Mouse (Mus musculus) left cerebral cortex, postnatal 25 days (tissue): Measurements from ENCODE around the gene Trappc2l. TPM values are rescaled to one million over a fixed set of nuclear protein-coding genes. Genes with fewer than 3 reads are reported as not detected.

Experiments
- microRNA-seq, 2 experiments: library from miRNA; unstranded; fragments of <30 nt; microRNA quantifications; one replicate each; pipeline ENCODE4 v1.2.0; 2022
- total RNA-seq, 2 experiments: library from RNA; stranded (reverse); gene quantifications; 2 replicates each; pipeline ENCODE4 v1.2.3; 2021

Trappc2l gene
- total RNA-seq, 2 experiments from 2014 or later, result 81.3 to 87.8 TPM

Small RNA genes within 50 kb of the gene (microRNA-seq; reads per million reads assigned to microRNA genes)
- 0 reads per million in 2 experiments for gene Mir6396

Other genes starting within 250 kb of the Trappc2l start
- 10 to 100 TPM; 35.7 to 39.1 TPM for gene Zc3h18, start 235.0 kb upstream of the Trappc2l start, total RNA-seq
- gene Il17c, start 189.6 kb upstream of the Trappc2l start, total RNA-seq, result not detected
- 1 to 10 TPM; 7.8 to 8.4 TPM for gene Cyba, start 178.7 kb upstream of the Trappc2l start, total RNA-seq
- gene Mvd, start 168.2 kb upstream of the Trappc2l start, total RNA-seq, result 10 to 100 TPM; 26.8 to 29.4 TPM
- under 1 TPM; 0.64 to 0.66 TPM for gene Snai3, start 150.9 kb upstream of the Trappc2l start, total RNA-seq
- gene Rnf166, start 135.6 kb upstream of the Trappc2l start, total RNA-seq, result 10 to 100 TPM; 33.7 to 41.6 TPM
- 10 to 100 TPM; 19.5 to 23.2 TPM for gene Ctu2, start 135.5 kb upstream of the Trappc2l start, total RNA-seq
- gene Piezo1, start 60.3 kb upstream of the Trappc2l start, total RNA-seq, result 1 to 10 TPM; 5.6 to 6.3 TPM
- gene Cdt1, start 43.6 kb upstream of the Trappc2l start, total RNA-seq, result 1 to 10 TPM; 1.7 to 3.1 TPM
- 10 to 100 TPM; 56.6 to 60.4 TPM for gene Aprt, start 34.7 kb upstream of the Trappc2l start, total RNA-seq
- 1 to 10 TPM; 7.4 to 9.1 TPM for gene Galns, start 177 bp upstream of the Trappc2l start, total RNA-seq
- gene Pabpn1l, start 11.1 kb downstream of the Trappc2l start, total RNA-seq, result not detected
- 10 to 100 TPM; 31.7 to 41.5 TPM for gene Cbfa2t3, start 87.5 kb downstream of the Trappc2l start, total RNA-seq
- gene Acsf3, start 163.8 kb downstream of the Trappc2l start, total RNA-seq, result 10 to 100 TPM; 20.5 to 22.8 TPM
- gene Cdh15, start 236.3 kb downstream of the Trappc2l start, total RNA-seq, result under 1 TPM; 0.41 to 0.62 TPM